Mouse (Mus musculus): ENCODE measurements around the gene Olfr525. TPM values are rescaled to one million over a fixed set of nuclear protein-coding genes. Genes with fewer than 3 reads are reported as not detected.

Olfr525 gene
- total and polyA plus RNA-seq, 2 experiments, result not detected

DNA sequence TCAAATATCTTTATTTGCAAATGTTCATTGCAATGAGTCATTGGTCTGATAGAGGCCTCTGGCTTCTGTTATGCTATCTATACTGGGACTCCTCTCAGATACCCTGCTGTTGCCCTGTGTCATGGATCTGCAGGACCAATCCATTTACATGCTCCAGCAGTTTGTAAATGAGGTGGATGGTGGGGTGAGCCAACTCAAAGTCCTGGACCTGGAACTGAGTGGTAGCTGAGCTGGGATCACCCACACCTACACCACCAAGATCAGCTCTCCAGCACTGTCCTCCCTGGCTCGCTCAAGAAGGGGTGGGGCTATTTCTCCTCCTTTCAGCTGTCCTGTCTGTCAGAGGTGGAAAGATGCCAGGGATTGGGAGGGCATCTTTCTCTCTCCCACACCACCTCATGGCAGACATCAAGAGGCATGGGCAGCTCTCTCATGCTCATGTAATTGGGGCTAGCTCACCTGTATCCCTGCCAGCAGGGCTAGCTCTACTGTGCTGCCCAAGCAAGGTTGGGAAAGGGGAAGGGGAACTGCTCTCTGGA is 9.2 kb downstream of the Olfr525 start:
- no peak for TF ChIP-seq CTCF (IDR thresholded peaks at IDR 0.05; ENCODE audit: low read depth, low read length)
- TF ChIP-seq POLR2A (IDR thresholded peaks at IDR 0.05; ENCODE audit: extremely low read depth, insufficient read depth, low read length), result no peak
- Histone ChIP-seq H3K4me3 (ENCODE audit: insufficient read depth, low read depth, low read length) (no peak overlapping the region), H3K27me3 (ENCODE audit: control insufficient read depth, insufficient read depth, low read length) (no peaks in the 10 kb centered on the region), H3K79me2 (ENCODE audit: control insufficient read depth, insufficient read depth, low read length) (no peaks in the 10 kb centered on the region), H3K36me3 (ENCODE audit: control insufficient read depth, insufficient read depth, low read length) (no peaks in the 10 kb centered on the region), H3K27ac (replicated peaks; ENCODE audit: insufficient read depth, low read depth, low read length) (no peak overlapping the region), H3K9ac (ENCODE audit: low read depth, low read length) (no peak overlapping the region), H3K4me1 (ENCODE audit: control insufficient read depth, insufficient read depth, low read length) (no peaks in the 10 kb centered on the region)
- no peak for DNase-seq (ENCODE audit: extremely low read depth, low read depth, low spot score)
- 52% methylated on average over 1 of the region's 1 CpGs for WGBS

DNA sequence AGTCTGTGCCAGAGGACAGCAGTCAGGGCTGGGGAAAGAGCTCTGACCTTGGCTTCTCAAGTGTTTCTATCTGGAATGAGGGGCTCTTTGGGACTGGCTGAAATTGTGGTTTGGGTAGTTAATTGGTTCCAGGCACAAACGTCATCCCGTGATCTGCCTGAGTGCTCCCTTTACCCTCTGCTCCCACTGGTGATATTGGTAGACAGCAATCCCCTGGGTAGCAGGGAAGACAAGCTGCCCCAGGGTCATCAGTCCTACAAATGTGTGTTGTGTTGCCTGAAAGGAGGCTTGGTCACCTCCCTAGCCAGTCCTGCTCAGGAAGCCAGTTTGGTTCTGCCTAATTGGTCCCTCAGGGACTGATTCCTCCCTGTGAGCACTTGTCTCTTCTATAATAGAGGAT is 13.1 kb downstream of the Olfr525 start, which contains the start of gene Olfr527:
Gene Olfr527 (plus strand): TSS at position 301 of the 400 bp plus-strand sequence.
- Histone ChIP-seq H3K9ac (ENCODE audit: low read depth, low read length) (no peak within 1 kb of the TSS), H3K27ac (replicated peaks; ENCODE audit: insufficient read depth, low read depth, low read length) (no peak within 1 kb of the TSS), H3K4me3 (ENCODE audit: insufficient read depth, low read depth, low read length) (no peak within 1 kb of the TSS), H3K36me3 (ENCODE audit: control insufficient read depth, insufficient read depth, low read length) (no peaks in the 10 kb centered on the region), H3K4me1 (ENCODE audit: control insufficient read depth, insufficient read depth, low read length) (no peaks in the 10 kb centered on the region), H3K27me3 (ENCODE audit: control insufficient read depth, insufficient read depth, low read length) (no peaks in the 10 kb centered on the region), H3K79me2 (ENCODE audit: control insufficient read depth, insufficient read depth, low read length) (no peaks in the 10 kb centered on the region)
- TF ChIP-seq POLR2A (IDR thresholded peaks at IDR 0.05; ENCODE audit: extremely low read depth, insufficient read depth, low read length), result no peak
- no peak for TF ChIP-seq CTCF (IDR thresholded peaks at IDR 0.05; ENCODE audit: low read depth, low read length)
- no peak for DNase-seq (ENCODE audit: extremely low read depth, low read depth, low spot score)
- WGBS, result 83% methylated on average over 2 of the region's 2 CpGs

DNA sequence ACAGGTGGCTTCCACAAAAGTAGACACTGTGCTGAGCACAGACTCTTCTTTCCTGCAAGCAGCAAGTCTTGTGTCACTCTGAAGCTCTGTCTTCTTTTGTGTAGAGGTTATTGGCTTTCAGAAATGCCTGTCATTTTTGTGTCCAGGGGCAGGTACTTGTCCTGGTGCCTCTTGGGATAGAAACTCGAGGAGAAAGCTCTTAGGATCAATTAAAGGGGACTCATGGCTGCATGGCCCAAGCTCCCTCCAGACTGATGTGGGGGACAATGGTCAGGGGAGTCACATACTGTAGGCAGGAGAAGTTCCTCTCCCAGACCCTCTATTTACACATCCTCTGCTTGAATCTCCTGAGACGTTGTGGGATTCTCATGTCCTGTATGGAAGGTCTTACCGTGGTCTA is 40.9 kb downstream of the Olfr525 start, which contains the start of gene Olfr60:
Gene Olfr60 (minus strand): TSS at position 101 of the 400 bp plus-strand sequence.
- Histone ChIP-seq H3K9ac (ENCODE audit: low read depth, low read length) (no peak within 1 kb of the TSS), H3K27me3 (ENCODE audit: control insufficient read depth, insufficient read depth, low read length) (no peaks in the 10 kb centered on the region), H3K79me2 (ENCODE audit: control insufficient read depth, insufficient read depth, low read length) (no peaks in the 10 kb centered on the region), H3K4me3 (ENCODE audit: insufficient read depth, low read depth, low read length) (no peak within 1 kb of the TSS), H3K4me1 (ENCODE audit: control insufficient read depth, insufficient read depth, low read length) (no peaks in the 10 kb centered on the region), H3K27ac (replicated peaks; ENCODE audit: insufficient read depth, low read depth, low read length) (no peak within 1 kb of the TSS), H3K36me3 (ENCODE audit: control insufficient read depth, insufficient read depth, low read length) (no peaks in the 10 kb centered on the region)
- no peak for DNase-seq (ENCODE audit: extremely low read depth, low read depth, low spot score)
- TF ChIP-seq POLR2A (IDR thresholded peaks at IDR 0.05; ENCODE audit: extremely low read depth, insufficient read depth, low read length) (no peak), CTCF (IDR thresholded peaks at IDR 0.05; ENCODE audit: low read depth, low read length) (no peak)
- 66% methylated on average over 3 of the region's 3 CpGs for WGBS

DNA sequence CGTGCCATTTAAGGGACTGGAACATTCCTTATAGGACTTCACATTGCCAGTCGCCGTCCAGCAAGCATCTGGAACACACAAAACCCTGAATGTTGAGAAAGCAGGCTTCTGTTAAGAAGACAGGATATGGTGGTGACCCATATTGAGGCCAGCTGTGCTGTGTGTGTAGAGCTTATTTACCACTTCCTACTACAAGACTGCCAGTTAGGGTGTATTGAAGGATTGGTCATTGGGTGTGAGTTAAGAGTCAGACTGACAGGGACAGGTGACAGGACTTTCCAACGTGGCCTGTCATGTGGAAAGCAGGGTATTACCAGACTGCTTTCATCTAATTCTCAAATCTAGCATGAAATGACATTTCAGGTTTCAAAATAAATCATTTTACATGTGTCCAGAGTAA is 53.6 kb downstream of the Olfr525 start:
- Histone ChIP-seq H3K9ac (ENCODE audit: low read depth, low read length) (no peak overlapping the region), H3K79me2 (ENCODE audit: control insufficient read depth, insufficient read depth, low read length) (no peaks in the 10 kb centered on the region), H3K27ac (replicated peaks; ENCODE audit: insufficient read depth, low read depth, low read length) (no peak overlapping the region), H3K36me3 (ENCODE audit: control insufficient read depth, insufficient read depth, low read length) (no peaks in the 10 kb centered on the region), H3K4me3 (ENCODE audit: insufficient read depth, low read depth, low read length) (no peak overlapping the region), H3K27me3 (ENCODE audit: control insufficient read depth, insufficient read depth, low read length) (no peaks in the 10 kb centered on the region), H3K4me1 (ENCODE audit: control insufficient read depth, insufficient read depth, low read length) (no peaks in the 10 kb centered on the region)
- no peak for TF ChIP-seq POLR2A (IDR thresholded peaks at IDR 0.05; ENCODE audit: extremely low read depth, insufficient read depth, low read length)
- no peak for TF ChIP-seq CTCF (IDR thresholded peaks at IDR 0.05; ENCODE audit: low read depth, low read length)
- no peak for DNase-seq (ENCODE audit: extremely low read depth, low read depth, low spot score)
- WGBS, result 69% methylated on average over 4 of the region's 4 CpGs

DNA sequence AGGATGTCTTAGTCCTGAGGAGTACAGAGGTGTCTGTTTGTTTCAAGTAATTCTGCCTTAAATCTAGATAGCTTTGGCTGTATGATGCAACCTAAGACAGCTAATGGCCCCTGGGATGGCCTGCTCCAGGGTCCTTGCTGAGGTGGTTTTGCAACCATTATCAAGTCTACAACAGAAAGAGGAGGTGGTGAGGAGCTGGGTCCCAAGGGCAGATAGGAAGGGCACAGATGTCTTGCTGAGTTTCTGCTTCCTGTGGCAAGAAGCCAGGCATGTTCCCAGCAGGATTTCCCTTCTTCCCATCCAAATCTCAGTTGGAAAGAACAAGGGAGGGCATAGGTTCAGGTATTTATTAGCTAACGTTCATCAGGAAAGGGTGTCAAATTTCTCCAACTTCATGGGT is 55.6 kb downstream of the Olfr525 start, which contains the start of gene Olfr530:
Gene Olfr530 (minus strand): TSS at position 101 of the 400 bp plus-strand sequence.
- Histone ChIP-seq H3K36me3 (ENCODE audit: control insufficient read depth, insufficient read depth, low read length) (no peaks in the 10 kb centered on the region), H3K4me1 (ENCODE audit: control insufficient read depth, insufficient read depth, low read length) (no peaks in the 10 kb centered on the region), H3K9ac (ENCODE audit: low read depth, low read length) (no peak within 1 kb of the TSS), H3K79me2 (ENCODE audit: control insufficient read depth, insufficient read depth, low read length) (no peaks in the 10 kb centered on the region), H3K4me3 (ENCODE audit: insufficient read depth, low read depth, low read length) (no peak within 1 kb of the TSS), H3K27me3 (ENCODE audit: control insufficient read depth, insufficient read depth, low read length) (no peaks in the 10 kb centered on the region), H3K27ac (replicated peaks; ENCODE audit: insufficient read depth, low read depth, low read length) (no peak within 1 kb of the TSS)
- 44% methylated on average over 1 of the region's 1 CpGs for WGBS
- TF ChIP-seq CTCF (IDR thresholded peaks at IDR 0.05; ENCODE audit: low read depth, low read length), result no peak
- TF ChIP-seq POLR2A (IDR thresholded peaks at IDR 0.05; ENCODE audit: extremely low read depth, insufficient read depth, low read length), result no peak
- no peak for DNase-seq (ENCODE audit: extremely low read depth, low read depth, low spot score)

DNA sequence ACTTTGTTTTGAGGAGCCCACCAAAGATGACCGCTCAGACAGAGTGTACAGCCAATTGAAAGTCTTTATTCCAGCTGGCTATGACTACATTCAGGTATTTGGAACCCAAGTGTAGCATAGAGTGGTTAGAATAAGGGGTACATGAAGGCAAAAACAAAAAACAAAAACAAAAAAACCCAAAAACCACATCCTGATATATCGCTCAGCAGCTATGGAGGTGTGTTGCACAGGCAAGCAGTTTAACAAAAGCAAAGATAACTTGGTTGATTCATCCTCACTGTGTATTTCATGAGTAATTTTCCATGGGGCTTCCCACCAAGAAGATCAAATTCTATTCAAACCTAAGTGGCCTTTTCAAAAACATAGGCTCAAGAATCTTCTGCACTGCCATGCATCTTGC is 56.3 kb downstream of the Olfr525 start:
- H3K4me1 ChIP-seq (ENCODE audit: control insufficient read depth, insufficient read depth, low read length), result no peaks in the 10 kb centered on the region
- no peaks in the 10 kb centered on the region for H3K27me3 ChIP-seq (ENCODE audit: control insufficient read depth, insufficient read depth, low read length)
- WGBS, result 99% methylated on average over 2 of the region's 2 CpGs
- H3K27ac ChIP-seq (replicated peaks; ENCODE audit: insufficient read depth, low read depth, low read length), result no peak overlapping the region
- no peak for TF ChIP-seq CTCF (IDR thresholded peaks at IDR 0.05; ENCODE audit: low read depth, low read length)
- TF ChIP-seq POLR2A (IDR thresholded peaks at IDR 0.05; ENCODE audit: extremely low read depth, insufficient read depth, low read length), result no peak
- no peak for DNase-seq (ENCODE audit: extremely low read depth, low read depth, low spot score)
- no peak overlapping the region for H3K4me3 ChIP-seq (ENCODE audit: insufficient read depth, low read depth, low read length)
- H3K79me2 ChIP-seq (ENCODE audit: control insufficient read depth, insufficient read depth, low read length), result no peaks in the 10 kb centered on the region
- H3K9ac ChIP-seq (ENCODE audit: low read depth, low read length), result no peak overlapping the region
- H3K36me3 ChIP-seq (ENCODE audit: control insufficient read depth, insufficient read depth, low read length), result no peaks in the 10 kb centered on the region

Other genes with a start within 250 kb of the Olfr525 start
- not detected in 2 replicates for gene Caly, start 238.3 kb upstream of the Olfr525 start, total RNA-seq (2014; rRNA removed)
- 0.07 and 0.15 TPM in 2 replicates for gene Caly, start 238.3 kb upstream of the Olfr525 start, polyA plus RNA-seq (2012; rRNA removed)
- gene Prap1, start 227.5 kb upstream of the Olfr525 start, total RNA-seq (2014; rRNA removed), result not detected in 2 replicates
- gene Prap1, start 227.5 kb upstream of the Olfr525 start, polyA plus RNA-seq (2012; rRNA removed), result not detected in 2 replicates
- 68.6 and 72.7 TPM in 2 replicates for gene Fuom, start 218.4 kb upstream of the Olfr525 start, total RNA-seq (2014; rRNA removed)
- gene Fuom, start 218.4 kb upstream of the Olfr525 start, polyA plus RNA-seq (2012; rRNA removed), result 63.0 and 77.5 TPM in 2 replicates
- gene Paox, start 205.1 kb upstream of the Olfr525 start, total RNA-seq (2014; rRNA removed), result 86.9 and 87.5 TPM in 2 replicates
- gene Paox, start 205.1 kb upstream of the Olfr525 start, polyA plus RNA-seq (2012; rRNA removed), result 59.1 and 67.7 TPM in 2 replicates
- gene Echs1, start 204.4 kb upstream of the Olfr525 start, total RNA-seq (2014; rRNA removed), result 411 and 412 TPM in 2 replicates
- gene Echs1, start 204.4 kb upstream of the Olfr525 start, polyA plus RNA-seq (2012; rRNA removed), result 271 and 349 TPM in 2 replicates
- gene Mtg1, start 183.3 kb upstream of the Olfr525 start, total RNA-seq (2014; rRNA removed), result 17.4 and 19.3 TPM in 2 replicates
- gene Mtg1, start 183.3 kb upstream of the Olfr525 start, polyA plus RNA-seq (2012; rRNA removed), result 24.7 and 29.7 TPM in 2 replicates
- gene Sprn, start 166.0 kb upstream of the Olfr525 start, total RNA-seq (2014; rRNA removed), result 1.4 and 1.5 TPM in 2 replicates
- 1.3 and 1.7 TPM in 2 replicates for gene Sprn, start 166.0 kb upstream of the Olfr525 start, polyA plus RNA-seq (2012; rRNA removed)
- not detected in 2 replicates for gene Olfr522, start 156.1 kb upstream of the Olfr525 start, total RNA-seq (2014; rRNA removed)
- not detected in 2 replicates for gene Olfr522, start 156.1 kb upstream of the Olfr525 start, polyA plus RNA-seq (2012; rRNA removed)
- not detected in 2 replicates for gene Olfr523, start 147.6 kb upstream of the Olfr525 start, total RNA-seq (2014; rRNA removed)
- gene Olfr523, start 147.6 kb upstream of the Olfr525 start, polyA plus RNA-seq (2012; rRNA removed), result not detected in 2 replicates
- not detected in 2 replicates for gene Olfr524, start 114.9 kb upstream of the Olfr525 start, total RNA-seq (2014; rRNA removed)
- not detected in 2 replicates for gene Olfr524, start 114.9 kb upstream of the Olfr525 start, polyA plus RNA-seq (2012; rRNA removed)
- gene Cd163l1, start 102.6 kb upstream of the Olfr525 start, total RNA-seq (2014; rRNA removed), result not detected in 2 replicates
- gene Cd163l1, start 102.6 kb upstream of the Olfr525 start, polyA plus RNA-seq (2012; rRNA removed), result 0.02 TPM in 1 of 2 replicates, not detected in the other
- not detected in 2 replicates for gene 5830411N06Rik, start 73.6 kb upstream of the Olfr525 start, total RNA-seq (2014; rRNA removed)
- not detected in 2 replicates for gene 5830411N06Rik, start 73.6 kb upstream of the Olfr525 start, polyA plus RNA-seq (2012; rRNA removed)
- not detected in 2 replicates for gene Olfr527, start 13.2 kb downstream of the Olfr525 start, total RNA-seq (2014; rRNA removed)
- gene Olfr527, start 13.2 kb downstream of the Olfr525 start, polyA plus RNA-seq (2012; rRNA removed), result not detected in 2 replicates
- not detected in 2 replicates for gene Olfr60, start 40.8 kb downstream of the Olfr525 start, total RNA-seq (2014; rRNA removed)
- not detected in 2 replicates for gene Olfr60, start 40.8 kb downstream of the Olfr525 start, polyA plus RNA-seq (2012; rRNA removed)
- not detected in 2 replicates for gene Olfr530, start 55.5 kb downstream of the Olfr525 start, total RNA-seq (2014; rRNA removed)
- not detected in 2 replicates for gene Olfr530, start 55.5 kb downstream of the Olfr525 start, polyA plus RNA-seq (2012; rRNA removed)
- gene Olfr531, start 82.1 kb downstream of the Olfr525 start, total RNA-seq (2014; rRNA removed), result not detected in 2 replicates
- gene Olfr531, start 82.1 kb downstream of the Olfr525 start, polyA plus RNA-seq (2012; rRNA removed), result not detected in 2 replicates
- gene Olfr532, start 100.8 kb downstream of the Olfr525 start, total RNA-seq (2014; rRNA removed), result not detected in 2 replicates
- not detected in 2 replicates for gene Olfr532, start 100.8 kb downstream of the Olfr525 start, polyA plus RNA-seq (2012; rRNA removed)
- not detected in 2 replicates for gene Olfr533, start 142.5 kb downstream of the Olfr525 start, total RNA-seq (2014; rRNA removed)
- not detected in 2 replicates for gene Olfr533, start 142.5 kb downstream of the Olfr525 start, polyA plus RNA-seq (2012; rRNA removed)
- gene Olfr535, start 163.4 kb downstream of the Olfr525 start, total RNA-seq (2014; rRNA removed), result not detected in 2 replicates
- gene Olfr535, start 163.4 kb downstream of the Olfr525 start, polyA plus RNA-seq (2012; rRNA removed), result not detected in 2 replicates
- gene Olfr536, start 186.5 kb downstream of the Olfr525 start, total RNA-seq (2014; rRNA removed), result not detected in 2 replicates
- gene Olfr536, start 186.5 kb downstream of the Olfr525 start, polyA plus RNA-seq (2012; rRNA removed), result not detected in 2 replicates
- gene Olfr538, start 247.0 kb downstream of the Olfr525 start, total RNA-seq (2014; rRNA removed), result not detected in 2 replicates
- not detected in 2 replicates for gene Olfr538, start 247.0 kb downstream of the Olfr525 start, polyA plus RNA-seq (2012; rRNA removed)